Mouse (Mus musculus) spleen, postnatal 10 days (tissue): ENCODE measurements around the gene Gm14295.
"Not testable (repeated sequence)": the region's sequence is repeated elsewhere in the genome, so short reads cannot be mapped to it uniquely, and the experiment has no call there.

Source experiments
- DNase-seq, 2 experiments: peaks; one replicate each; pipeline ENCODE4 v3.0.0; 2021 to 2022; ENCODE audit warnings: low spot score in 2 of 2

Gm14295 gene

GRCm38 (mm10) chr2:176798312-176798711, at the start of gene Gm14295:
Gm14295 (plus strand) TSS chr2:176798612.
- DNase-seq, result not testable (repeated sequence)

- DNase-seq, result not testable (repeated sequence)
Observed at GRCm38 (mm10) chr2:176798785-176799184, 373 bp downstream of the Gm14295 start.

- DNase-seq, result not testable (repeated sequence)
Observed at GRCm38 (mm10) chr2:176830840-176831239, 32.4 kb downstream of the Gm14295 start, which contains the start of gene Gm14408. Gm14408 (plus strand) TSS chr2:176831140.
